Mouse (Mus musculus) urinary bladder, postnatal 14 days (tissue): ENCODE measurements around the gene Bcor.

Source experiments
- DNase-seq: peaks from one replicate; pipeline ENCODE4 v3.0.0; 2021; ENCODE audit warnings: low spot score

Gene Bcor

GRCm38 (mm10) chrX:12062121-12062931 is 97.8 kb downstream of the Bcor start:
- no peak for DNase-seq

DNA sequence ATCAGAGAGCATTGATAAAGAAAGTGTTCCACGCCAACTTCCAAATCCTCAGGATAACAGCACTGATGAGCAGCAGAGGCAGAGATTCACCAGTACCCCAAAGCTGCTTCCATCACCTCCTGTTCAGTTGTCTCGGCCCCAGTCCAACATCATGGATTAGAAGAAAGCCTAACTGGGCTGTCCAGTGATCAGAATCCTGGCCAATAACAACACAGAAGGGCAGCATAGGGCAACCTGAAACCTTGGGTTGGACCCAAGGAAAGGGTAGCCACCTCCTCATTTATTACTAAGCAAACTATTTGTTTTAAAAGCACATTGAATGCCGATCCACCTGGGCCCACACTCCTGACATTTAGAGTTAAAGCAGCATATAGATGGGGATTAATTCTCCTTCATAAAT is 99.3 kb downstream of the Bcor start:
- DNase-seq: no peak

DNA sequence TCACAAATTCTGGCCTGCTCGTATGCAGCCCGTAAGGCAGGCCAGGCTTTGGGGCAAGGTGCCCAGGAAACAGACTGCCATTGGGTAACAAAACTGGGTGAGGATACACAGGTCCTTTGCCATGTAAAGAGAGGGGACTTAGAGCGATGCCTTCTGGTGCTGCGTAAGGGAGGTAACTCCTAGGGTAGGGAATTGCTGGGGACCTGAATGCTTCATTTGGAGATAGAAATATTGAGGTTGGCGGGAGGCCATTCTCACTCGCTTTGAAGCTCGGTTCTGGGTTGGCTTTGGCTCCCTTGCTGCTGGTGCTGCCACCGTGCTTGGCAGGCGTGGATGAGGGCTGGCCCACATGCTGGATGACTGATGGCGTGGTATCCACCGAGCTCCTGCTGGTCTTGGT is 102.9 kb downstream of the Bcor start:
- DNase-seq: no peak

DNA sequence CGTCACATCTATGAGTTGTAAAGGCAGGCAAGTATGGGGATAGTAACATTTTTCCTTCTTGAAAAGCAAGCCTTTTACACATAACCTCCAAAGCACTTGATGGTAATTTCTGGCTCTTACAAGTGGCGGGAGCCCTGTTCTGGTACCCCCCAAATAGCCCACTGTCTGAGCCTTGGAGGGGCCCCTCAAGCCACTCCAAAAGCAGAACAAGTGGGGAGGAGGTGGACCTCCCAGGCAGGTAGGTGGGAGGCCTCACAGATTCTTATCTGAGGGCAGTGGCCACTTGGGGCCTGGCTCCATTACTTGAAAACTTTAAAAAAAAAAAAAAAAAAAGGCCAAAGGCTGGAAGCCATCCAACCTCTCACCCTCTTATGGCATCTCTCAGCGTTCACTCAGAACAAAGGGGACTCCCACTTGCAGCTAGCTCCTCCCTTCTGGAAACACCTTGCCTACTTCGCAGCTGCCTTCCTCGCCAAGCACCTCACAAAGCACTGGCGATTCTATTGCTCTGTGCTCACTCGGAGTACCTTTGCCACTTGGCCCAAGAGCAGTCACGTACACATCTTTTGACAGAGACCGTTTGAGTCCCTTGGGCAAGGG is 106.7 kb downstream of the Bcor start:
- no peak for DNase-seq

DNA sequence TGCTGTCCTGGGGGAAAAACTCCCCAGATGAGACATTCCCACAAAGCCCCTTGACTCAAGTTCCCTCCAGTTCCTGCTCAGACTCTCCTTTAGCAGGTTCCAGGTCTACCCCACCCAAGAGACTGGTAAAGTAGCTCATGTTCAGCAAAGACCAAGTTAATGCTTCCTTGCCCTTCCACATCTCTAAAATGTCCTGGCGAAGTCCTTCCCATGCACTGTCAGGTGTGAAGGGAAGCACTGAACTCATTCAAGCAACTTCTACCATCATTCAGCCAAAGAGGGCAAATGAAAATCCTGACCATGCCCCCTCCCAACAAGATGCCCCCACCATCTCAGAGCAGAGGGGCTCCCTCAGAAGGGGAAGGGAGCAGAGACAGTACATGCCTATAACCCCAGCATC is 107.5 kb downstream of the Bcor start:
- no peak for DNase-seq

- no peak for DNase-seq
Measured at GRCm38 (mm10) chrX:12048721-12049120, 111.4 kb downstream of the Bcor start.

DNA sequence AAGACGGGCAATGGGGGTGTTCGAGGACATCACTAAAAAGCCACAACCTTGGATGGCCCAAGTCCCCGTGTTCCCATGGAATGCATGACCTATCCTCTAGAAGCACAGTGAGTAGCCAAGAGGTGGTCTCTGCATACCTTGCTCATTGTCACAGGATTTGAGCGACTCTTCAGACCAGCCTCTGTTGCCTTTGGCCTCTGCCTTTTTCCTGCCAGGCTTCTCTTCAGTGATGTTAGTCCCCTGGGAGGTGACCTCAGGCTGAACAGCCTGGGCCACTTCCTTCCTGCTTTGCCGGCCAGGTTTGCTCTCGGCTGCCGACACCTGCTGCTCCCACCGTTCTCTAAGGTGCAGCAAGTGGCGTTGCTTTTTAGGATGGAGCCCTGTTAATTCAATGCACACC is 112.0 kb downstream of the Bcor start:
- DNase-seq: no peak

- no peak for DNase-seq
Measured at GRCm38 (mm10) chrX:12047223-12047911, 112.8 kb downstream of the Bcor start.

DNA sequence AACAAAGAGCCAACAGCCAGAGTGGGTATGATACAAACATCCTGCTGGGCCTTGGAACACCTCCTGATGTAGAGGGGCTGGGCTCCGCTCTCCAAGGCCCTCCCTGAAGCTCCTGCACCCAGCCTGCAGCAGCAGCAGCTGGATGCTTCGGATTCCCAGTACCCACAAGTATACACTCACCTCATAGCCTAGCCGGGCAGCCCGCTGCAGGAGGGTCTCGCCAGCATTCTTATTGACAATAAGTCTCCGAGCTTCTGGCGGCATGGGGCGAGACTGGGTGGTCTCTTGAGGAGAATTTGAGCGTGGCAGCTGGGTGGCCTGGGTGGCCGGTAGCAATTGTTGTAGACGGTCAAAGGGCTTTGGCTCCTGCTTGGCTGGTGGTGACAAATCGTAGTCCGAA is 113.5 kb downstream of the Bcor start:
- DNase-seq: no peak

- DNase-seq: no peak
Measured at GRCm38 (mm10) chrX:12043352-12043751, 116.8 kb downstream of the Bcor start.

- DNase-seq: no peak
Measured at GRCm38 (mm10) chrX:12041453-12041852, 118.7 kb downstream of the Bcor start.

- DNase-seq: no peak
Measured at GRCm38 (mm10) chrX:12014726-12015464, 145.3 kb downstream of the Bcor start.

DNA sequence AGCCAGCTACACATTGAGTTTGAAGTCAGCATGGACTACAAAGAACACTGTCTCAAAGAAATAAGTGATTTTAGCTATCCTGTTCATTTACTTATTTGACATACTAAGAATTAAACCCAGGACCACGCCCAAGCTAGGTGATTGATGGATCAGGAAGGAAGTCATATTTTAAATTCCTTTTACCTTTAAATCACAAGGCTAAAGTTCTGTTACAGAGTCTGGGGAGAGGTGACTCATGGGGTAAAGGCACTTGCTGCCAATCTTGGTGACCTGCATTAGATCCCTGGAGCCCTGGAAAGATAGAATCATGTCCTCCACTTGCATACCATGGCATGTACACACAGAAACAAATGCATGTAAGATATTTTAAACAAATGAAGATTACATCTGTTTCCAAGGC is 149.5 kb downstream of the Bcor start:
- peak; percentile 10 for DNase-seq

- DNase-seq: no peak
Measured at GRCm38 (mm10) chrX:12009046-12009445, 151.1 kb downstream of the Bcor start.

GRCm38 (mm10) chrX:12007832-12008540 is 152.2 kb downstream of the Bcor start:
- no peak for DNase-seq

- peak; percentile 55 for DNase-seq
Measured at GRCm38 (mm10) chrX:12006882-12007753, 153.0 kb downstream of the Bcor start.

DNA sequence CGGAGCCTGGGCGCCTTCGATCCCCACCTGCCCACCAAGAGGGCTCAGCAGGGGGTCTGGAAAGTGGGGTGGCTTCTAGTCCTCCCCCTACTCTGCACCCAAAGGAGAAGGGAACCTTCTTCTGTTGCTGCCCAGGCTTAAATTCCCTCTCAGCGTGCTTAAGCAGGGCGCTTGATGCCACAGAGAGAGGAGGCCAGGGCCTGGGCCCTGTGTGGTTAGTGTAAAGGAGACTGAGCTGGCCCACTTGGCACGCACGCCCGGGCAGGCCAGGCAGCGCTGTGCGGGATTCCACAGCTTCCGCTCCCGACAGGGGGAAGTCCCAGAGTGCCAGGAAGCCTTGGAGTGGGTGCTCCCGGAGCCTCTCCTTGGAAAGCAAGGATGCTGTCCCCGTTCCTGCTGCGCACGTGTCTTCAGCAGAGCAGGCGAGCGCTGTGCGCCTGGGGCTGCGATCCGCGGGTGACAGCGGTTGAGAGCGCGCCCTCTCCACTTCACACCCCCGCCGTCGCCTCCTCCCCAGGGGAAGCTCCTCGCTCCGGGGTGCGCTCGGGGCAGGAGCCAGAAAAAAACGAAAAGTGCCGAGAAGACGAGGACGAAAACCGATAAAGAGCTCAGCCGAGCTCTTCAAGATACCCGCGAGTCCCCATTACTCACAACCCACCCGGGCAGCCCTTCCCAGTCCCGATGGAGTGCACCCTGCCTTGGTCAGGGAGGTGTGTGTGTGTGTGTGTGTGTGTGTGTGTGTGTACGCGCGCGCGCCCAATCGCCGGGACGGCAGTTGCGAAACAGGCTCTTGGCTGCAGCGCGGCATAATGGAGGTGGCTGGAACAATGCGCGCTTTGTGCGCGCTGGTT is 153.9 kb downstream of the Bcor start:
- DNase-seq: peak; percentile 76

DNA sequence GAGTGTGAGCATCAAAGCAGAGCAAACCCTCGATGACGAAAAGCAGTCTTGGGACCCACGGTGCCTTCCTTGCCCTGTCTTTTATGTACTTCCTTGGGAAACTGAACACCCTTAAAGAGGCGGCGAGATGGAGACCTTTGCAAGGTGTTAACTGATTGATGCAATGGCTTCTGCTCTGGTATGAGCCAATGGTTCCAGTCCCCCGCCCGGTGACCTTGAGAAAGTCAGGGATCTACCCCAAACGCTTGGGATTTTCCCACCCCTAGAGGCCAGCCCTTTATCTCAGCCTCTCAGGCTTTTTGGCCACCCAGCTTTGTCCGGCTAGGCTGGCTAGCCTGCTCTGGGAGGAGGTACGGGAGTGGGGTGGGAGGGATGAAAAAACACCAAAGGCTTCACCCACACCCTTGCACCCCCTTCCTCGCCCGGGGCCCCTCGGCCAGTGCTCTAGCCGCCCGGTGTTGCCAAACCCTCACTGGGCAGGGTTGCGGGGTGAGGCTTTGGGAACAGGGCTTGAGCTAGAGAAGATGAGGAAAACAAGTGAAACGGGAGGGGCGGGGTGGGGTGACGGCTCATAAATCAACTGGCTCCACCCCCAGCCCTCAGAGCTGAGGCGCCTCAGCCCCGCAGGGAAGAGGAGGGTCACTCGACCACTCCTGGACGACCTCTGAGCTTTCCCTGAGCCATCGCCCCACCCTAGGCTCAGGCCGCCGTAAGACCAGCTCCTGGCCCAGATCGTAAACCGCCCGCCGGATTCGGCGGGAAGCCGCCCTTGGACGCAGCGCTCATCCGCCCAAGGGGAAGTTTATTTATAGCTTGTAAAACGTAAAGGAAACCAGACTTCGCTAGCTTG is 154.7 kb downstream of the Bcor start:
- DNase-seq: peak; percentile 56

DNA sequence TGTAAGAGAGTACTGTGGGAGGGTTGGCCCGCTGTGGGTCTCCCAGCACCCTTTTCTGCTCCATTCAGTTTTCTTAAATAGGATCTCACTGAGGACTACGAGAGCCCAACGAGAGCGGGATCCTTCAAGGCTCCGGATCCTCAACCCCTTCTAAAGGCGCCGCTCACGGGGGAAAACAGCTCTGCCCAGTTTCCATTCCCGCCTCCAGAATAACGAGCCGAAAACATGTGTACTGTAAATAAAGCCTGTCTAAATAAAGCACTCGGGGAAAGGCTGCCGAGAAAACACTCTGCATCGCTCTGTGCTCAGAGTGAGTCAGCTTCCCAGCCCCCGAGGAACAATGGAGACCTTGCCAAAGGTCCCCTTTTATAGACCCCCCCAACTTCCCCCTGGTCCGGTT is 155.7 kb downstream of the Bcor start:
- peak; percentile 11 for DNase-seq
